Mouse (Mus musculus) erythroblast, embryonic 14.5 days (primary cell): ENCODE data around the gene Hsd3b6.

Experiments
- GATA1 ChIP-seq: IDR thresholded peaks from 2 replicates; pipeline ENCODE4 v1.6.1; 2012; ENCODE audit warnings: low read length, inconsistent platforms, mixed read lengths
- TAL1 ChIP-seq: IDR thresholded peaks from 3 replicates; pipeline ENCODE4 v1.6.1; 2012; ENCODE audit warnings: low read length, inconsistent platforms, mixed read lengths

GRCm38 (mm10) chr3:98862800-98863199 lies 48.6 kb upstream of the Hsd3b6 start:
- TF ChIP-seq TAL1 (no peak), GATA1 (no peak)
